Mouse (Mus musculus) hematopoietic stem cell, adult 5-6 weeks (primary cell): ENCODE data around the gene Gtf2f1. TPM values are rescaled to one million over a fixed set of nuclear protein-coding genes. Genes with fewer than 3 reads are reported as not detected.
A peak's percentile ranks its signal among the peaks of the same experiment; 100 is the strongest.

Experiments
- ATAC-seq, 2 experiments: fragments of 125-278 bp in 1 of 2; replicated peaks in 1 of 2; 2 replicates each; pipeline ENCODE4 v1.8.0; 2016 to 2017; ENCODE audit warnings: inconsistent platforms in 2 of 2, mild to moderate bottlenecking in 2 of 2, moderate number of reproducible peaks in 2 of 2, low read depth in 1 of 2, moderate TSS enrichment in 1 of 2; ENCODE audit not compliant: low FRiP score in 2 of 2, poor library complexity in 2 of 2, severe bottlenecking in 2 of 2, insufficient read depth in 1 of 2, low TSS enrichment in 1 of 2
- total RNA-seq: library from RNA; stranded (forward); fragments of 172-1452, 232-1000 nt; gene quantifications from 2 replicates; pipeline ENCODE4 v1.2.3, GENCODE M21; 2017

Gene Gtf2f1
- total RNA-seq, 1 experiment from 2014 or later = 124 TPM

- peak in 1 of 2 experiments; percentile 18; a peak in 1 of 4 replicates for ATAC-seq
Observed at GRCm38 (mm10) chr17:57019693-57020092, 8.6 kb upstream of the Gtf2f1 start.

DNA sequence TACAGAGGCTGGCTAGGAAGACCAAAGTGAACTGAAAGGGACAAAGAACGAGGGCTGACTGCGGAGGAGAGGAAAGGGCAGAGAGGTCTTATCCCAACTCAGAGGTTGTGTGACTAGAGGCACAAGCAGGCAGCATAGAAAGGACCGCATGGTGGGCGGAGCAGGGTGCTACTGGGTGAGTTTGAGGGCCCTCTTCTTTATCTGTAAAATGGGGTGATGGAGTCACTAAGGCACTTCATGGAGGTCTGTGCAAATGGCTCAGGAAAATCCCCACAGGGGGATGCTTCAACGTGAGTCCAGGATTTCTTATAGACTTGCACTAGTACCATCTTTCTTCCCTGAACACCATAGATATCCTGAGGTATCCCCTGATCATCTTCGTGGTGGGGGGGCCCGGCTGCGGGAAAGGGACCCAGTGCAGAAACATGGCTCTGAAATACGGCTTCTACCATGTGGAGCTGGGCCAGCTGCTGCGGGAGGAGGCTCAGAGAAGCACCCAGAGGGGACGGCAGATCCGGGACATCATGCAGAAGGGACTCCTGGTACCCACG, 1.2 kb upstream of the Gtf2f1 start:
- ATAC-seq = no peak

GRCm38 (mm10) chr17:57010911-57011235, 215 bp downstream of the Gtf2f1 start:
- peak; percentile 44 to 49 for ATAC-seq

DNA sequence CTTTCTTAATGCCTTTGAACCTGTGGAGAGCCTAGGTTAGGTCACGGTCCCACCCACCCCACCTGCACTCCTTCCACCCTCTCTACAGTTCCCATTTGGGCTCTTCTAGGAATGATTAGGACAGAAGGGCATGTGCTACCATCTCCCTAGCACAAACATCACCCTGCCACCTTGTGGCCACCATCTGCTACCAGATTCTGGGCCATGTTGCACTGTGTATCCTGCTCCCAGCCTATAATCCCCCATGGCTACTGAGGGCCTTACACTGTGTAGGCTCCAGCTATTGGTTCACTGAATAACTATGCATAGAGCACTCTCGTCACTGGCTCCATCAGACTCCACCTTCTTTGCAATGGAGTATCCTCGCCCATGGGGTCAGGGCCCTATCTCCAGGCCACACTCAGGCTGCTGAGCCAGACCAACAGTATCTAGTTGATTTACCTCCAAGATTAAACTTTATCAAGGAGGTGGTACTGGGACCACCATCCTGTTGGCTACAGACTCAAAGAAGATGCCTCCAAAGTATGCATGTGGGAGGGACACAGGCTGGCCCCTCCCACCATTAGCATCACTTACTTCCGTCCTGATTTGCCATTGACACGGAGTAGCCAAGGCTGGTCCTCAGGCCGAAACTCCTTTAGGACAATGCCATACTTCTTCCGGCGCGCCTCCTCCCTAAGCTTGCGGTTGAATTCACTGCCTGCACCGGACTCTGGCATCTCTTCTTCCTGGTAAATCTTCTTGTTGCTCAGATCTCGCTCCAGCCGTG, 3.8 kb downstream of the Gtf2f1 start:
- ATAC-seq = no peak

DNA sequence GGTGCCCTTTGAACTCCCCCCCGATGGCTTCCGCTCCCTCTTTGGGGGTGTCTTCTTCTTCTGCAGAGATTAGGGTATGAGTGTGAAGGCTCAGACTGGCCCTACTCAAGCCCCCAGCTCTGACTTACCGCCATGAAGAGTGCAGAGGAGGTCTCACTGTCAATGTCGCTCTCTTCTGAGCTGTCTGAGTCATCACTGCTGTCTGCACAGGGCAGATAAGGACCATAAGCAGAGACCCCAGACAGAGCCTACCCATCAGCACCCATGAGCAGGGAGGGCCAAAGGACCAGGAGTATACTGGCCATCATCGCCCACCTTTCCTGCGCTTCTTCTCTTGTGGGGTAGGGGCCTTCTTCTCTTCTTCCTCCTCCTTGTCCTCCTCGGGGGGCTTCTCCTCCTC, 7.1 kb downstream of the Gtf2f1 start:
- no peak for ATAC-seq

DNA sequence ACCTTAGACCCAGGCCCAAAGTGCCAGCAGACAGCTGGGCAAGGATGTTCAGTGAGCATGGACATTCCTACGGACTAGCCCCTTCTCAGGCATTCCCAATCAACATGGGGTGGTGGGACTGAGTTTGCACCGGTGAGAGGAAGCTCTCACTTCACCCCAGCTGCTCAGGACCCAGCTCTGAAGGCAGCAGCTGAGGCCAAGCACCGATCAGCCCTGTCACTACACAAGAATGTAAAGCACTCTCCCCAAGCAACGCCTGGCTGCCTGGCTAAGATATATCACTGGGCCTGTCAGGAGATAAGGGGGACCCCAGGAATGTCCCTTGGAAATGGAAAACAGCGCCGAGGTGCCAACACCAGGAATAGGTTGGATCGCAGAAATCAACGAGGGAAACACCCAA, 9.9 kb downstream of the Gtf2f1 start:
- ATAC-seq = no peak

DNA sequence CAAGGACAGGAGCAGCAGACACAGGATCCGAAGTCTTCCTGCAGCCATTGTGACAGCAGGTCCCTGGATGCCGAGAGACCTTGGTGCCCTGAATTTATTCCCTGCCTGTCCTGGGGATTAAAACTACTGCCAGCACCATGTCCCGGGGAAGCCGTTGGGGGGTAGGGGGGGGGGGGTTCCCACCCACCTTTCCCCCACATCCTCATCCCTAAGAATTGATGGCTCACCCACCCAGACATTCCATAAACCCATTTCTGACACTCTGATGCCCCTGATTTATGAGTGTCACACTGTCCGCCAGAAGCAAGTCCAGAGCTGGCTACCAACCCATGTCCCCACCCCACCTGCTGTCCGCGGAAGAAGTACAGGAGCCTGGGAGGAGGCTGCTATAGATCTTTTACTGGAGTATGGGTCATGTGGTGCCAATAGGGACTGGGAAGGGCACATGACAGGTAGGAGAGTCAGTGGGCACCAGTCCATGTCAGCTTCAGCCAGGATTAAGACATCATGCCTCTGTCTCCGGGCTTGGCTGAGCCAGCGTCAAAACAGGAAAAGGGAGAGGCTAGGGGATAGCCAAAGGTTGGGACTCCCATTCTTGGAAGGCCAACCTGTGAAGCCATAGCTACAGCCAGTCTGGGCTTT, 11.0 kb downstream of the Gtf2f1 start, which contains the start of gene Pspn:
Gene Pspn (minus strand): TSS at position 51 of the 642 bp plus-strand sequence.
- no peak for ATAC-seq

DNA sequence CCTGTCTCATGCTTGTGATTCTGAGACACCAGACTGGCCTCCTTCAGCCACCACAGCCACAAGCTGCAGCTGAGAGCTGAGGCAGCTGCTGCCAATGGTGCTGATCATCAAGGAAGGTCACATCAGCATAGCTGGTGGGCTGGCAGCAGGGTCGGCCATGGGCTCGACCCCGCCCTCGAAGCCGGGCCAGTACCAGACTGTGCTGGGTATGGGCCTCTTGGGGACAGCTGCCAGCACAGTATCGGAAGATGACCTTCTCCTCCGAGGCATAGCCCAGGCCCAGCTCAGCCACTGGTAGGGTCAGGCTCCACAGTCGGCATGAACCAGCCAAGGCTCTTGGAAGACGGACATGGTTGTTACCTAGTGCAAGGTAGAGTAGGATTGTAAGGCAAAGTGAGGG, 11.7 kb downstream of the Gtf2f1 start:
- ATAC-seq = no peak

DNA sequence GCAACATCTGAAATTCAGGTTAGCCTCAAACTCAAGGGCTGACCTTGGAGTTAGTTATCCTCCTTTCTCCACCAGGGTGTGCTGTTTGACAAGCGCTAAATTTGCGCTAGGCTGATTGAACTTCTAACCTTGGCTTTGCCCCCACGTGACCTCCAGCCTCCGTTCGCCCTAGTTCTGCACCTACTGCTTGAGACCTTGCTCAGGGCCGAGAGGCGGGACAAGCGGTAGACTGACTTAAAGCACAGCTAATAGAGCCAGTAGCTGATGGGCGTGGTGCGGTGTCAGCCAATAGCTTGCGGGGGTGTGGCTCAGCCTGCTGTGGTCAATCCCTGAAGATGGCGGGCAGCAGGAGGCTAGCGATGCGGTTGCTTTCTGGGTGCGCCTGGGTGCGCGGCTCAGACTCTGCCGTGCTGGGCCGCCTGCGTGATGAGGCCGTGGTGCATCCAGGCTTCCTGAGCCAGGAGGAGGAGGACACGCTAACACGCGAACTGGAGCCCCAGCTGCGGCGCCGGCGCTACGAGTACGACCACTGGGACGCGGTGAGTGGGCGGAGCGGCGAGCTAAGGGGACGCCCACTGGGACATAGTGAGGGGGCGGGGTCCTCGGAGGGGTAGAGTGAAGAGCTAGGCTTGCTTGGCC, 13.9 kb downstream of the Gtf2f1 start, which contains the start of gene Alkbh7:
Gene Alkbh7 (plus strand): TSS at position 311 of the 639 bp plus-strand sequence.
- ATAC-seq = peak; percentile 98 to 99

- ATAC-seq = no peak
Observed at GRCm38 (mm10) chr17:56996506-56996905, 14.6 kb downstream of the Gtf2f1 start.

- ATAC-seq = no peak
Observed at GRCm38 (mm10) chr17:56995046-56995445, 16.0 kb downstream of the Gtf2f1 start.

- no peak for ATAC-seq
Observed at GRCm38 (mm10) chr17:56990966-56991365, 20.1 kb downstream of the Gtf2f1 start.

DNA sequence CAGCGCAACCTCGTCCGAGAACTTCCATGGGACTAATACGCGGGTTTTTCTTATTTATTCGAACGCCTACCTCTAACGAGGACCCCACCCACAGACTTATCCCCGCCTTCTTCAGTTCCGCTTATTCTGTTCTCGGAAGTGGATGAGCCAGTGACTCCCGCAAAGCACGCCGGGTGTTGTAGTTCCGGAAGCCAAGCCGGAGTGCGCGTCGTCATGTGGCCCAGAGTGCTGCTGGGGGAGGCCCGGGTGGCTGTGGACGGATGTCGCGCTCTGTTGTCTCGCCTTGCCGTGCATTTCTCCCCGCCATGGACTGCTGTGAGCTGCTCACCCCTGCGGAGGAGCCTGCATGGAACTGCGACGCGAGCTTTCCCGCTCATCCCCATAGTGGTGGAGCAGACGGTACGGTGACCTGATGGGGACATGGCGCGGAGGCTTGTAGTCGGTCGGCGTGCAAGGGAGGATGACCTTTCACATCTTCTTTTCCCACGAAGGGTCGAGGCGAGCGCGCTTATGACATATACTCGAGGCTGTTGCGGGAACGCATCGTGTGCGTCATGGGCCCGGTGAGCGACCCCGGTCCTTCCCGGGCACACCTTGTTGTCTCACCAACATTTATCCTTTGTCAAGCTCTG, 20.9 kb downstream of the Gtf2f1 start, which contains the start of gene Clpp:
Gene Clpp (plus strand): TSS at position 191 of the 632 bp plus-strand sequence.
- peak; percentile 97 to 98 for ATAC-seq

- ATAC-seq = peak; percentile 80 to 85
Observed at GRCm38 (mm10) chr17:56989467-56990114, 21.5 kb downstream of the Gtf2f1 start.

- ATAC-seq = no peak
Observed at GRCm38 (mm10) chr17:56988921-56989430, 22.1 kb downstream of the Gtf2f1 start.

DNA sequence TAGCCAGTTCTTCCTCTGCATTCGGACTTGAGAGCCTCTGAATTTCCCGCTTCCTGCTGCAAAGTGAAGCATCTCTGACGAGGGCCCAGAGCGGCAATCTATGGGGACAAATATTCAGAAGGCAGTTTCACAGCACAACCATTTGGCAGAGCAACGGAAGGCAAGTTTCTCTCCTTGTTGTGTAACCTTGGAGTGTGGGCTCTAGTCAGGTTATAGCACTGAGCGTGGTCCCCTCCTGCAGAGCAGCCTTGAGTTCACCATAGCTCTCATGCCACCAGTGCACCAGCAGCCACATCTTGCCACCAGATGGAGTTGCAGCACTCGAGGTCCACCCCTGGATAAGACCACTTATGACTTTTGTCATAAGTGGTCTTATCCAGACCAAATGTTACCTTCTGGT, 22.6 kb downstream of the Gtf2f1 start:
- no peak for ATAC-seq
